Mouse (Mus musculus) heart, embryonic 13.5 days (tissue): ENCODE measurements around the gene Oxct2b. TPM values are rescaled to one million over a fixed set of nuclear protein-coding genes. Genes with fewer than 3 reads are reported as not detected.
"Not testable (repeated sequence)": the region's sequence is repeated elsewhere in the genome, so short reads cannot be mapped to it uniquely, and the experiment has no call there.

ENCODE experiments used
- ATAC-seq: fragments of 200-750 bp; cut with Nextera tagmentation; 2 replicates; pipeline ENCODE4 v1.8.0; 2017; ENCODE audit warnings: moderate TSS enrichment; ENCODE audit not compliant: insufficient number of reproducible peaks, low FRiP score, low TSS enrichment; ENCODE audit errors: extremely low read depth
- H3K27ac ChIP-seq: fragments of 300-500 bp; sonication (generic); replicated peaks from 2 replicates; pipeline ENCODE4 v1.5.1; 2015; ENCODE audit warnings: moderate library complexity, mild to moderate bottlenecking, inconsistent platforms
- H3K27me3 ChIP-seq: fragments of 300-500 bp; sonication (generic); replicated peaks from 2 replicates; pipeline ENCODE4 v1.6.1; 2015; ENCODE audit warnings: mild to moderate bottlenecking, inconsistent platforms
- H3K36me3 ChIP-seq: fragments of 300-500 bp; sonication (generic); 2 replicates; pipeline ENCODE4 v1.6.1; 2015; ENCODE audit warnings: mild to moderate bottlenecking, inconsistent platforms
- H3K4me1 ChIP-seq: fragments of 300-500 bp; sonication (generic); 2 replicates; pipeline ENCODE4 v1.6.1; 2015; ENCODE audit warnings: inconsistent platforms
- H3K4me2 ChIP-seq: fragments of 300-500 bp; sonication (generic); 2 replicates; pipeline ENCODE4 v1.6.1; 2015; ENCODE audit warnings: inconsistent platforms, mild to moderate bottlenecking, moderate library complexity
- H3K4me3 ChIP-seq: fragments of 300-500 bp; sonication (generic); 2 replicates; pipeline ENCODE4 v1.5.1; 2015; ENCODE audit warnings: moderate library complexity, mild to moderate bottlenecking, inconsistent platforms
- H3K9ac ChIP-seq: fragments of 300-500 bp; sonication (generic); 2 replicates; pipeline ENCODE4 v1.6.1; 2015; ENCODE audit warnings: inconsistent platforms, mild to moderate bottlenecking, moderate library complexity
- H3K9me3 ChIP-seq: fragments of 300-500 bp; sonication (generic); 2 replicates; pipeline ENCODE4 v1.6.1; 2016; ENCODE audit warnings: inconsistent platforms
- WGBS: fragments of 180-500 bp; shearing (Covaris S2); methylation state at CpG from one replicate; pipeline ENCODE4 v1.1.7; 2015; ENCODE audit warnings: mixed read lengths; 5-methylcytosine and 5-hydroxymethylcytosine counted together
- polyA plus RNA-seq: library from polyadenylated mRNA; unstranded; fragments of >200 nt; fragmentation: Nextera tagmentation; extraction: Ambion mirVana; gene quantifications from 2 replicates; pipeline ENCODE4 v1.2.1, GENCODE M21; 2015

Oxct2b gene
- polyA plus RNA-seq, 1 experiment from 2014 or later = 0.11 TPM

- ATAC-seq = no peak
- Histone ChIP-seq H3K4me1 (peaks cover 5% of the 10 kb centered on the region; the same call in 1 of the 2 replicates), H3K36me3 (no peaks in the 10 kb centered on the region), H3K27me3 (peaks cover 21% of the 10 kb centered on the region), H3K9ac (peak overlapping the region; percentile 33; the same call in 1 of the 2 replicates), H3K4me3 (peak overlapping the region; percentile 17; the same call in 1 of the 2 replicates), H3K9me3 (no peaks in the 10 kb centered on the region), H3K4me2 (peak overlapping the region; percentile 56), H3K27ac (no peak overlapping the region)
- 32% methylated on average over 17 of the region's 17 CpGs for WGBS
Observed at GRCm38 (mm10) chr4:123093064-123093776, 22.8 kb upstream of the Oxct2b start.

GRCm38 (mm10) chr4:123093869-123094268 is 22.2 kb upstream of the Oxct2b start:
- Histone ChIP-seq H3K4me3 (no peak overlapping the region), H3K4me2 (0 out of 2 replicates have a peak overlapping the region, but pooled peaks have one; percentile 56), H3K27me3 (peaks cover 20% of the 10 kb centered on the region), H3K9ac (no peak overlapping the region), H3K4me1 (peaks cover 5% of the 10 kb centered on the region; the same call in 1 of the 2 replicates), H3K9me3 (no peaks in the 10 kb centered on the region), H3K27ac (no peak overlapping the region), H3K36me3 (no peaks in the 10 kb centered on the region)
- ATAC-seq = no peak
- 36% methylated on average over 9 of the region's 9 CpGs for WGBS

- Histone ChIP-seq H3K9me3 (no peaks in the 10 kb centered on the region), H3K4me2 (peak within 1 kb of the TSS; percentile 66), H3K36me3 (no peaks in the 10 kb centered on the region), H3K4me3 (peak within 1 kb of the TSS; percentile 43), H3K4me1 (peaks cover 11% of the 10 kb centered on the region), H3K27ac (no peak within 1 kb of the TSS), H3K27me3 (peaks cover 78% of the 10 kb centered on the region), H3K9ac (peak within 1 kb of the TSS; percentile 34; the same call in 1 of the 2 replicates)
- ATAC-seq = no peak
- 4% methylated on average over 75 of the region's 75 CpGs for WGBS
Observed at GRCm38 (mm10) chr4:123104651-123105450, 11.2 kb upstream of the Oxct2b start, which contains the start of gene Bmp8b. Gene Bmp8b, plus strand, starts transcription at chr4:123105165.

GRCm38 (mm10) chr4:123105451-123105790 is 10.6 kb upstream of the Oxct2b start:
- no peak for ATAC-seq
- peaks cover 75% of the 10 kb centered on the region for H3K27me3 ChIP-seq
- H3K4me1 ChIP-seq = peaks cover 11% of the 10 kb centered on the region
- H3K4me2 ChIP-seq = peak overlapping the region; percentile 66
- no peaks in the 10 kb centered on the region for H3K36me3 ChIP-seq
- no peak overlapping the region for H3K27ac ChIP-seq
- 16% methylated on average over 24 of the region's 24 CpGs for WGBS
- H3K9ac ChIP-seq = peak overlapping the region; percentile 34; the same call in 1 of the 2 replicates
- peak overlapping the region; percentile 43 for H3K4me3 ChIP-seq
- no peaks in the 10 kb centered on the region for H3K9me3 ChIP-seq

- H3K9ac ChIP-seq, H3K36me3 ChIP-seq, H3K27ac ChIP-seq, H3K4me2 ChIP-seq, ATAC-seq, H3K9me3 ChIP-seq, H3K4me3 ChIP-seq: not testable (repeated sequence)
- peaks cover 11% of the 10 kb centered on the region for H3K4me1 ChIP-seq
- 72% methylated on average over 7 of the region's 7 CpGs for WGBS
- peaks cover 75% of the 10 kb centered on the region for H3K27me3 ChIP-seq
Observed at GRCm38 (mm10) chr4:123105929-123106328, 10.1 kb upstream of the Oxct2b start.

- Histone ChIP-seq H3K4me2 (no peak overlapping the region), H3K27me3 (peaks cover 76% of the 10 kb centered on the region), H3K36me3 (no peaks in the 10 kb centered on the region), H3K27ac (no peak overlapping the region), H3K4me3 (no peak overlapping the region), H3K9me3 (no peaks in the 10 kb centered on the region), H3K9ac (no peak overlapping the region), H3K4me1 (peaks cover 13% of the 10 kb centered on the region)
- no peak for ATAC-seq
- 79% methylated on average over 2 of the region's 2 CpGs for WGBS
Observed at GRCm38 (mm10) chr4:123106864-123107263, 9.2 kb upstream of the Oxct2b start.

- WGBS = 79% methylated on average over 5 of the region's 5 CpGs
- Histone ChIP-seq H3K9me3 (no peaks in the 10 kb centered on the region), H3K4me1 (peaks cover 13% of the 10 kb centered on the region), H3K36me3 (no peaks in the 10 kb centered on the region), H3K9ac (no peak overlapping the region), H3K4me2 (no peak overlapping the region), H3K27ac (no peak overlapping the region), H3K4me3 (no peak overlapping the region), H3K27me3 (peaks cover 74% of the 10 kb centered on the region)
- ATAC-seq = no peak
Observed at GRCm38 (mm10) chr4:123108056-123108455, 8.0 kb upstream of the Oxct2b start.

- Histone ChIP-seq H3K4me1 (0 out of 2 replicates have a peak, but pooled peaks cover 2% of the 10 kb centered on the region), H3K27ac (no peak overlapping the region), H3K9ac (no peak overlapping the region), H3K4me2 (no peak overlapping the region), H3K36me3 (no peaks in the 10 kb centered on the region), H3K9me3 (no peaks in the 10 kb centered on the region), H3K27me3 (peaks cover 65% of the 10 kb centered on the region), H3K4me3 (no peak overlapping the region)
- WGBS = 76% methylated on average over 4 of the region's 4 CpGs
- no peak for ATAC-seq
Observed at GRCm38 (mm10) chr4:123110751-123111150, 5.3 kb upstream of the Oxct2b start.

GRCm38 (mm10) chr4:123111275-123111983 is 4.6 kb upstream of the Oxct2b start:
- not testable (repeated sequence) for H3K27ac ChIP-seq, ATAC-seq, H3K9me3 ChIP-seq, H3K4me1 ChIP-seq, H3K9ac ChIP-seq, H3K4me3 ChIP-seq, H3K36me3 ChIP-seq, H3K4me2 ChIP-seq
- 58% methylated on average over 10 of the region's 10 CpGs for WGBS
- peaks cover 64% of the 10 kb centered on the region for H3K27me3 ChIP-seq

- H3K4me3 ChIP-seq = no peak overlapping the region
- ATAC-seq = no peak
- H3K27ac ChIP-seq = no peak overlapping the region
- H3K36me3 ChIP-seq = no peaks in the 10 kb centered on the region
- WGBS = 71% methylated on average over 8 of the region's 8 CpGs
- peaks cover 6% of the 10 kb centered on the region; the same call in 1 of the 2 replicates for H3K4me1 ChIP-seq
- peaks cover 62% of the 10 kb centered on the region for H3K27me3 ChIP-seq
- no peak overlapping the region for H3K9ac ChIP-seq
- H3K4me2 ChIP-seq = no peak overlapping the region
- no peaks in the 10 kb centered on the region for H3K9me3 ChIP-seq
Observed at GRCm38 (mm10) chr4:123112216-123112764, 3.8 kb upstream of the Oxct2b start.

GRCm38 (mm10) chr4:123114651-123115050 is 1.4 kb upstream of the Oxct2b start:
- not testable (repeated sequence) for H3K4me1 ChIP-seq, H3K27ac ChIP-seq, H3K4me2 ChIP-seq, H3K36me3 ChIP-seq, H3K4me3 ChIP-seq, H3K9ac ChIP-seq, H3K9me3 ChIP-seq, ATAC-seq
- peaks cover 50% of the 10 kb centered on the region for H3K27me3 ChIP-seq
- WGBS = 87% methylated on average over 4 of the region's 4 CpGs
